Mouse (Mus musculus): ENCODE measurements at regions not wholly inside any gene's neighbourhood (a gene's known extent, or its start where the extent isn't known, plus 50 kb on each side); places are given as distances from the start of the nearest gene placed in this dataset.

DNA sequence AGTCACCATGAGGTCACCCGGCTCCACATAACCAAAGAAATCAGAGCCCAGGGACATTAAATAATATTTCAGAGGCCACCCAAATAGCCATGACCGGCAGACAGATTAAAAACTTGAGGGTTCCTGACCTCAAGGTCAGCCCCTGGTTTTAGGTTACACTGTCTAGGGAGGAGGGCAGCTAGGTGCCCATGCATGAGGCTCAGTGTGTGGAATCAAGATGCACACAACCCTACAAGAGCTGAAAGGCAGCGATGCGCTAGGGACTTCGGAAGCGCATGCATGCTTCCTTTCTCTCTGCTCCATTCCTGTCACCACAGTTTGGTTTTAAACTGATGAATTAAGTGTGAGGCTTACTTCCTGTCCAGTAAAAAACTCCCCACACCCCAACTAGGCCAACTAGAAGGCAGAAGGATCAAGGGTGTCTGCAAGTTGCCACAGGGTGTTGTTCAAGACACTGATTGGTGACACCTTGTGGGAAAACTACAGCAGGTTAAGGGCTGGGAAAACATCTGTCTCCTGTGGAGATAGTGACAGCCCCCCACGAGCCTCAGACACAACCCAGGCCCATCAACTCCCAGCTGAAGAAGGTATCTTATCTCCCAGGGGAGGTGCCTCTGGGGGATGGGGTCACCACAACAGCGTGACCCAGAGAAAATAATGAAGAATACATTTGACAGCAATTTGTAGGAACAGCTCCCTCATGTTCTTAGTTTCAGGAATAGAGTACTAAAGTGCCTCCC lies 127.2 kb upstream of the Gdnf start:
- DNase-seq: no peak
- intact Hi-C loops (cut with DNase I): no loop called here

DNA sequence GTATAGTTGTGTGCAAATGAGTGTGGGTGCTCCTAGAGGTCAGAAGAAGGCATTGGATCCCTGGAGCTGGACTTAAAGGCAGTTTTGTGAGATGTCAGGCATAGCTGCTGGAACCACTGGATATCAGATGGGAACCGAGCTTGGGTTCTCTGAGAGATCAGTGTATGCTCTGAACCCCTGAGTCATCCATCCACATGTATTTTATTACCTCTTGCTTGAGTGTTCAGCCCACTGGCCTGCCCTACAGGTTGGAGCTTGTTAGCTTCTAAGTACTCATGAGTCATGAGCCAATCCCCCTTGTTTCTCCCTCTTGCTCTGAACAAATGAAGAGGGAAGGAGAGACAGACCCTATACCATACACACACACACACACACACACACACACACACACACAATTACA lies 119.4 kb upstream of the Gdnf start:
- intact Hi-C loops (cut with DNase I): no loop called here
- DNase-seq: no peak

DNA sequence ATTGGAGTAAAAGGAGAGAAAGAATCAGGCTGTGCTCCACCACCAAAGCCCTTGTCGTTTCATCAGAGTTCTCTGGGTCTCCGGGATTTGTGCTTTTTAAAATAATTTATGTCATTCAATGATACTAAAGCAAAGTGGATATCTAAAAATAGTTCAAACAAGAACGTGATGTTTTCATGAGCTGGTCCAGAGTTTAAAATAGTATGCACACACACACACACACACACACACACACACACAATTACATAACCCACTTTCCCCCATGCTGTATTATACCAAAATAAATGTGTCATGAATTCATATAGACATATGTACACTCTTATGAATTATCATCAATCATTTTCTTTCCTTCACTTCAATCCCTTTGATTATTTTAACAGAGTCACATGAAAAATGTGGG lies 118.5 kb upstream of the Gdnf start:
- no peak for DNase-seq
- intact Hi-C loops (cut with DNase I): no loop called here

DNA sequence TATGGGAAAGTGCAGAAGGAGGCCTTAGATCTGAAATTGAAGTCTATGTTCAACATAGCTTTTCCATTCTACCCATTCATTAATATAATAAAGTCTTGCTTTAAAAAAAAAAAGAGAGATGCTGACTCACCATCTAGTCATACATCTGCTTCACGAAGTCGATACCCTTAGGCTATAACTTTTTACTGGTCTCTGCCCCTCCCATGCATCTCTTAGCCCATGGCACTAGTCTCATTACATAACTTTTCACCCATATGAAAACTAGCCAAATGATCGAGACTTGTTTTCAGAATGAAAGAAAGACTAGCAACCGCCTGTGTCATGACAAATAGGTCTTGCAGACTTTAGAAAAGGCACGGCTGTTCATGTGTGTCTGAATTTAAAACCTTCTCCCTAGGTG lies 116.6 kb upstream of the Gdnf start:
- no peak for DNase-seq
- intact Hi-C loops (cut with DNase I): no loop called here

DNA sequence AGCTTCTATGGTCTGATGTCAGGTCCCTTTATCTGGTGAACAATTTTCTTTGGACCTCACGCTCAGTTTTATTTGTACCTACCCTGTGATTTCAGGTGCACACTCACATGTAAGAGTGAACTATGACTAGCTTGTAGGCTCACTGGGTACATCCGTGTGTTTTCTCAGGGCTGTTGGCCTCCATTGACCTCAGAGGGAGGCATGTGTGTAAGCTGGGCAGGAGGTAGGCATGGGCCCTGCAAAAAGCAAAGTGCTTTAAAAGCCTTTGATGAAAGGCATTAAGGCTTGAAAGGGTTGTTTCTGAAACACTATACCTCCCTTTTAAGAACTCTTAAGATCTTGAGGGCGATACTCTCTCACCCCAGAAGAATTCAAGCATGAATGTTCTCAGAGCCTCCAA lies 112.9 kb upstream of the Gdnf start:
- intact Hi-C loops (cut with DNase I): no loop called here

DNA sequence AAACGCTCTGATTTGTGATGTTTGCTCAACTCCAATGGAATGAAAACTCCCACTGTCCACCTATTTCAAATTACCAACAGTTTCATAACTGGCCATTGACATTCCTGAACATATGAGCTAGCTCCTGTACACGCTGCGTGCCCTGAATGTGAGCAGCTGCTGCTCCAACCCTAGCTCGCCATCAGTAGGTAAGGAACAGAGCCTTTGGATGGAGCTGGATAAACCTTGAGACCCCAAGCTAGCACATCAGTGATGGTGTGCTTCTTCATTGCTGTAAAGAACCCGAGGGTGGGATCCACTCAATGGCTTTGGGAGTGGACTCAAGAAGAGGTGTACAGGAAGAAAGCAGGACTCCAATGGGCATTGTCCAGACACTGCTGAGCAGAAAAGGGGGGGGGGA lies 101.8 kb upstream of the Gdnf start:
- no peak for DNase-seq
- intact Hi-C loops (cut with DNase I): no loop called here

More for the DNA sequence above, 112.9 kb upstream of the Gdnf start:
- no peak for DNase-seq

- intact Hi-C loops (cut with DNase I): no loop called here
Observed at GRCm38 (mm10) chr15:7714641-7715040, 96.0 kb upstream of the Gdnf start.

GRCm38 (mm10) chr15:7716188-7716587 lies 94.5 kb upstream of the Gdnf start:
- intact Hi-C loops (cut with DNase I): no loop called here

More at GRCm38 (mm10) chr15:7714641-7715040, 96.0 kb upstream of the Gdnf start:
- no peak for DNase-seq

GRCm38 (mm10) chr15:7723202-7723721 lies 87.4 kb upstream of the Gdnf start:
- DNase-seq: no peak
- intact Hi-C loops (cut with DNase I): no loop called here

More at GRCm38 (mm10) chr15:7716188-7716587, 94.5 kb upstream of the Gdnf start:
- DNase-seq: no peak

GRCm38 (mm10) chr15:7723770-7724169 lies 86.9 kb upstream of the Gdnf start:
- intact Hi-C loops (cut with DNase I): no loop called here
- DNase-seq: no peak

DNA sequence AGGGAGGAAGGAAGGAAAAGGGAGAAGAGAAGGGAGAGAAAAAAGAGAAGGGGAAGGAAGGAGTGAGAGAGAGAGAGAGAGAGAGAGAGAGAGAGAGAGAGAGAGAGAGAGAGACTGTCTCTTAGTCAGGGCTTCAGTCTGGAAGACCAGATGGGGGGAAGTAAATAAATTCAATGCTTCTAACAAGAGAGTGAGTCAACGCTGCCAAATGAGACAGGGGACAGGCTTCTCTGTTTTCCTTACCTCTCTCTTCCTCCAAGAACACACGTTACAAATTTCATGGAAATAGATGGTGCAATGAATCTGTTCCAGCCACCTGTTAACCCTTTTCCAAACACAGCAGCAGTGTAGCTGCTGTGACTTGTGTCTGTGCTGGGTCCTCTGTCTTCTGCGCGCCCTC lies 85.1 kb upstream of the Gdnf start:
- no peak for DNase-seq
- intact Hi-C loops (cut with DNase I): no loop called here

DNA sequence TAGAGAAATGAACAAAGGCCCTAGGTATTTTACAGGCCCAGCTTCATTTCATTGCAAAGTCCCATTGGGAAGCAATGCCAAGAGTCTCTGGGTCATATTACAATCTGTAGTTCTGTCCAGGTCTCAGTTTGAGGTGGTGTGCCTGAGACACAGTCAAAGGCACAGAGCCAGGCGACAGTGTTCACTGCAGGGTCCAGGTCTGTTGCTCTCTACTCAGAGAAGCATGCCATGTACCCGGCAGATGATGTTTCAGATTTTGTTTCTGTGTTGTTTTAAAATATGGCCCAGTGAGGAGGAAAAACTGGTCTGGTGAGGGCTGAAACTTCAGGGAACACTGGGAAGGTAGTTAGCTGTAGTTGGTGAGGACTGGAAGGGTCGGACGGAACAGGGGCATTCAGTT lies 63.1 kb upstream of the Gdnf start:
- intact Hi-C loops (cut with DNase I): no loop called here
- DNase-seq: no peak

DNA sequence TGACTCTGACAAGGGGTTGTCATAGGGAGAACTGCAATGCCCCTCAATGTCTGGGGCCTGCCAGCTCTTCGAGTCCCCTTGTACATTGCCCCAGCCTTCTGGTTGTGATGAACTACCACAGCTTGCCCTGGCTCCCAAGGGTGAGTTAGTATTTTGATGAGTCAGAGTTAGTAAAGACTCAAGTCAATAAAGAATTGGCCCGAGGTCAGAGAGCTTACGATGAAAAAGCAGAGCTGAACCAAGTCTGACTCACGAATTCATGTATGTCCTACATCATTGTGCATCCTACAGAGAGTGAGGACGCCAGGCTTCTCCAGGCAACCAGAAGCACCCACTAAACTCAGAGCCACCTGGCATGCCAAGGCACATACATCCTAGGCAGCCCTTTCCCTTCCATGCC lies 60.2 kb upstream of the Gdnf start:
- intact Hi-C loops (cut with DNase I): no loop called here
- DNase-seq: no peak

Data from left cerebral cortex, postnatal 4 days (tissue).